Mouse (Mus musculus) lung, postnatal 0 days (tissue): ENCODE results near the gene Rsph10b.

Experiments used
- CTCF ChIP-seq: IDR thresholded peaks from 2 replicates; pipeline ENCODE4 v1.5.1; 2016; ENCODE audit warnings: antibody characterized with exemption, mild to moderate bottlenecking
- EP300 ChIP-seq: IDR thresholded peaks from 2 replicates; pipeline ENCODE4 v1.6.1; 2016; ENCODE audit warnings: antibody characterized with exemption, mild to moderate bottlenecking, control low read depth

- TF ChIP-seq CTCF (no peak), EP300 (no peak)
These were observed 39.8 kb downstream of the Rsph10b start for GRCm38 (mm10) chr5:143972628-143973027.
